Comparison of ENCODE assay signal across 10 mouse cellular contexts in genomic region chr3:101831189-101831858, GRCm38 (mm10). TPM values are rescaled to one million over a fixed set of nuclear protein-coding genes. Genes with fewer than 3 reads are reported as not detected.
DNase-seq lines count a peak whose midpoint lies in the region; ATAC-seq and TF ChIP-seq lines count a peak whose summit lies in the region.
"Had no signal": no experiment of that assay in that cellular context is flagged by ENCODE, and none has a peak within 500 bp of the region (broad histone marks: within the 10 kb centered on the region; RNA-seq: fewer than 3 reads in every experiment).

No protein-coding gene starts in this region.

- ATAC-seq in hindbrain, embryonic 14.5 days (ENCODE audit: low FRiP score), result no peak
- no peak for ATAC-seq in hindbrain, embryonic 12.5 days (ENCODE audit: low FRiP score)
- ATAC-seq: forebrain, embryonic 13.5 days had no signal

- H3K36me3 ChIP-seq in heart, embryonic 10.5 days, result no peaks in the 10 kb centered on the region
- H3K36me3 ChIP-seq in hindbrain, embryonic 14.5 days (replicated peaks; ENCODE audit: control insufficient read depth, insufficient read depth), result no peaks in the 10 kb centered on the region
- no peaks in the 10 kb centered on the region for H3K36me3 ChIP-seq in hindbrain, embryonic 12.5 days

- peak overlapping the region; percentile 36 for H3K27ac ChIP-seq in heart, embryonic 10.5 days
- H3K27ac ChIP-seq in hindbrain, embryonic 14.5 days, result no peak overlapping the region
- H3K27ac ChIP-seq in hindbrain, embryonic 12.5 days, result no peak overlapping the region
- no peak overlapping the region for H3K27ac ChIP-seq in layer of hippocampus, adult 2 months
- H3K27ac ChIP-seq: forebrain, embryonic 13.5 days had no signal

- no peak overlapping the region for H3K4me2 ChIP-seq in hindbrain, embryonic 14.5 days (replicated peaks)
- H3K4me2 ChIP-seq in hindbrain, embryonic 12.5 days (replicated peaks), result no peak overlapping the region
- H3K4me2 ChIP-seq: forebrain, embryonic 13.5 days had no signal

- no peaks in the 10 kb centered on the region; the same call in 1 of the 2 replicates for H3K27me3 ChIP-seq in heart, embryonic 10.5 days (ENCODE audit: insufficient read depth, poor library complexity, severe bottlenecking)
- H3K27me3 ChIP-seq in hindbrain, embryonic 14.5 days (ENCODE audit: control insufficient read depth, insufficient read depth, low read length), result no peaks in the 10 kb centered on the region
- H3K27me3 ChIP-seq in hindbrain, embryonic 12.5 days, result no peaks in the 10 kb centered on the region; the same call in 1 of the 2 replicates
- H3K27me3 ChIP-seq: forebrain, embryonic 13.5 days had no signal

- 28% methylated on average over 10 of the region's 10 CpGs for WGBS in heart, embryonic 10.5 days
- 36% methylated on average over 10 of the region's 10 CpGs for WGBS in hindbrain, embryonic 14.5 days
- WGBS in hindbrain, embryonic 12.5 days, result 33% methylated on average over 10 of the region's 10 CpGs

- intact Hi-C loops in heart, postnatal 10 days (cut with DNase I), result no loop called here

- no peak overlapping the region for H3K4me3 ChIP-seq in heart, embryonic 10.5 days
- H3K4me3 ChIP-seq in hindbrain, embryonic 14.5 days (replicated peaks; ENCODE audit: low read length), result no peak overlapping the region
- no peak overlapping the region for H3K4me3 ChIP-seq in hindbrain, embryonic 12.5 days
- no peak overlapping the region for H3K4me3 ChIP-seq in layer of hippocampus, adult 2 months
- H3K4me3 ChIP-seq: forebrain, embryonic 13.5 days had no signal

- no peak overlapping the region for H3K9ac ChIP-seq in hindbrain, embryonic 14.5 days
- no peak overlapping the region for H3K9ac ChIP-seq in hindbrain, embryonic 12.5 days
- H3K9ac ChIP-seq: forebrain, embryonic 13.5 days had no signal

- no peak for DNase-seq in heart, embryonic 10.5 days (ENCODE audit: low spot score)
- no peak for DNase-seq in heart, postnatal 10 days
- peak; percentile 74 for DNase-seq in kidney, adult 11 months
- peak; percentile 57 to 70 for DNase-seq in lung, adult 18-20 months
- DNase-seq in thymus, postnatal 0 days (ENCODE audit: low spot score), result peak; percentile 57
- DNase-seq in hindbrain, embryonic 14.5 days (ENCODE audit: low spot score), result no peak
- DNase-seq in layer of hippocampus, adult 2 months (ENCODE audit: low spot score in 2 of 2), result no peak

- no peaks in the 10 kb centered on the region for H3K9me3 ChIP-seq in heart, embryonic 10.5 days
- no peaks in the 10 kb centered on the region for H3K9me3 ChIP-seq in hindbrain, embryonic 14.5 days (ENCODE audit: control insufficient read depth, low read length)
- no peaks in the 10 kb centered on the region for H3K9me3 ChIP-seq in hindbrain, embryonic 12.5 days (replicated peaks)
- H3K9me3 ChIP-seq: forebrain, embryonic 13.5 days had no signal

- H3K4me1 ChIP-seq in heart, embryonic 10.5 days, result peaks cover 43% of the 10 kb centered on the region
- H3K4me1 ChIP-seq in hindbrain, embryonic 14.5 days (replicated peaks; ENCODE audit: control insufficient read depth, insufficient read depth, low read length), result peaks cover 11% of the 10 kb centered on the region
- peaks cover 24% of the 10 kb centered on the region for H3K4me1 ChIP-seq in hindbrain, embryonic 12.5 days

- no peak for TF ChIP-seq CTCF in layer of hippocampus, adult 2 months (conservative IDR thresholded peaks at IDR 0.05)

RNA-seq across cellular contexts. Expression of gene Mab21l3, which starts 17.4 kb away (rescaled TPM):
- 0.40 and 0.57 TPM in 2 replicates for polyA plus RNA-seq in heart, embryonic 10.5 days (2016; fragmentation: Nextera tagmentation; extraction: Ambion mirVana)
- under 1 TPM in 1 of 2 experiments, not detected in 1; 0.12 TPM for total RNA-seq in heart, postnatal 10 days (2021)
- 0.88 and 1.4 TPM in 2 replicates for polyA plus RNA-seq in thymus, postnatal 0 days (2015; fragmentation: Nextera tagmentation; extraction: Ambion mirVana)
- 0.08 and 0.12 TPM in 2 replicates for polyA plus RNA-seq in hindbrain, embryonic 14.5 days (2014; fragmentation: Nextera tagmentation; extraction: Ambion mirVana)
- polyA plus RNA-seq in hindbrain, embryonic 12.5 days (2016; fragmentation: Nextera tagmentation; extraction: Ambion mirVana), result 0.71 and 0.72 TPM in 2 replicates
- under 1 TPM in 1 of 2 experiments, not detected in 1; 0.22 TPM for total RNA-seq in layer of hippocampus, adult 2 months (2021)
- total RNA-seq: neutrophil, adult 5-6 weeks had no signal

Comparison
In these comparisons a context has a peak if more than half of its experiments do, and no peak if none do; other contexts are left out.
1. DNase-seq: peak in kidney, adult 11 months (single experiment), lung, adult 18-20 months (2 of 2) and thymus, postnatal 0 days (single experiment); none in heart, embryonic 10.5 days (single experiment), heart, postnatal 10 days (0 of 2), hindbrain, embryonic 14.5 days (single experiment) and layer of hippocampus, adult 2 months (0 of 2).